Mouse (Mus musculus) adrenal gland, adult (tissue): ENCODE data around the gene Shc1.

Source experiments
- DNase-seq, 2 experiments: peaks; one replicate each; pipeline ENCODE4 v3.0.0; 2022 to 2023; ENCODE audit warnings: low spot score in 1 of 2; ENCODE audit not compliant: inconsistent age in 2 of 2

Gene Shc1

DNA sequence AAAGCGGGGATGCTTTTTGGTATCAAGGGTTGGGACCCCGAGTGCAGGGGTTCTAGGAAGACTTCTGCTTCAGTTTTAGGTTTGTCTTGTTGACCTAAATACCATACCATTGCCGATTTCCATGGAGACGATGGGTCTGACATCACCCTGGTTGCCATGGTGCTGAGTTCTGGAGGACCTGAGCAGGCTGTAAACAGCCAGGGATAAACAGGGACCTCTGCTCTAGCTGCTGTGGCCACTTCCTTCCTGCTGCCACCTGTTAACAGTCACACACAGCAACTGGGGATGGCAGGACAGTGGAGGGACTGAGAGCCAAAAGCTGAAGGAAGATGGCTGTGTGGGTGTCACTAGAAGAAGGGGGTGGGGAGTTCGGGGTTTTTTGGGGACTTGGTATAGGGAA lies 19.0 kb downstream of the Shc1 start:
- peak in 1 of 2 experiments; percentile 73 for DNase-seq

DNA sequence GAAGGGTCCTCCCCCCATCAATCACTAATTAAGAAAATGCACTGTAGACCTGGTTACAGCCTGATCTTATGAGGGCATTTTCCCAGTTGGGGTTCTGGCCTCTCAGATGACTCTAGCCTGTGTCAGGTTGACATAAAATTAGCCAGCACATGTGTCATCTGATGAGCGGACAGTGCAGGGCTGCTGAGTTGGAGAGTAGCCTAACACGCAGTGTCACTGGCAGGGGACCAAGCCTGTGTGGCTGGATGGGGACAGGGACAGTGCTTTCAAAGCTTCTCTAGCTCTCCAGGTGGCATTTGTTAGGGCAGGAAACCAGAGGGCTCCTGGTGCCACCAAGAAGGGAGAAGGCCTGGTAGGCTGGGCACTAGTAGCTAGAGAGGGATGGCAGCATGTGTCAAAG lies 22.4 kb downstream of the Shc1 start:
- DNase-seq, result peak in 1 of 2 experiments; percentile 62

DNA sequence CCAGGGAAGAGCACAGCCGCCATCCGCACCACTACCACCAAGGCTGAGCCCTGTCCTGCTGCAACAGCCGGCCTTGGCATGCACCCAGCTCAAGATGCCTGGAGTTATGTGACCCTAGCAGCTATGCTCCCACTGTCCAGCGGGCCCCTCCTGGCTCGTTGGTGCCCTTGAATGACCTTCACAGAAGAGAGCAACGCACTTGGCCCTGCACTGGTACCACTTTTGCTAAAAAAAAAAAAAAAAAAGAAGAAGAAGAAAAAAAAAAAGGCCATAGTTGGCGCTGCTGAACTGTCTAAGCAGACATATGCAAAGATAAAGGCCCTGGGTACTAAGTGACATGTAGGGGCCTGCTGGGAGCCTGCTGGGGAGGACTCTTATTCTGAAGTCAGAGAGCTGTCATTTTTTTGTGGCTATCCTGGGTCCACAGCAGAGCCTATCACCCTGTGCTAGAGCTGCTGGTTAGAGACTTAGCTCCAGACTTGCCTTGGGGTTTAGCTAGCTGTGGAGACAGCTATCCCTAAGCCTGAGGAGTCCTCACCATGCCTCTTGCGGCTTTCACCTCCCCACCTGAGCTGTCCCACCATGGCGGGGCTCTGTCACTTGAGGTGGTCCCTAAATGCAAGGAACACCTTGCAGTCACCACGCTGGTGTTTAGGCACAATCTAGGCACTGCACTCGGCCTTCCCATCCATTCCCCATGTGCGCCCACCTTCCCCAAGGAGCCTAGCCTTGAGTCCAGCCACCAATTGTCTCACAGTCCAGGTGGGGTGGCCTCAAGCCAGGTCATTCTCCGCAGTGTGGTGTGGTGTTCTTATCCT lies 30.7 kb downstream of the Shc1 start:
- peak; percentile 73 to 89 for DNase-seq

DNA sequence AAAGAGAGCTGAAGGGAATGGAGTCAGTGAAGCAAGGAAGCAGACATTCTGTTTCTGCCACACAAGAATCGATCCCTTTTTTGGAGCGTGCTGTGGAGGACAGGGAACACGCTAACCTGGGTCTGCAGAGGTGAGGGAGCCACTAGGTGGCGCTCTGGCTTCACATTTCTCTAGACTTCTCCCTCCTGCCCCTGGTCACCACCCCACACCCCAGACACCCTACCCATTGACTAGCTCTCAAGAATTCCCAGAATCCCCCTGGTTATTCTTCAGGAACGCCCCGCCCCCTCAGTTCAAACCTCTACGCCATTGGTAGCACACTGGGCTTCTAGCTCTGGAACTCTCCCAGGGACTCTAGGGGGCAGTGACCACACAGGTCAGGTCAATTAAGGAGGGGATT lies 31.3 kb downstream of the Shc1 start:
- peak; percentile 78 to 91 for DNase-seq

DNA sequence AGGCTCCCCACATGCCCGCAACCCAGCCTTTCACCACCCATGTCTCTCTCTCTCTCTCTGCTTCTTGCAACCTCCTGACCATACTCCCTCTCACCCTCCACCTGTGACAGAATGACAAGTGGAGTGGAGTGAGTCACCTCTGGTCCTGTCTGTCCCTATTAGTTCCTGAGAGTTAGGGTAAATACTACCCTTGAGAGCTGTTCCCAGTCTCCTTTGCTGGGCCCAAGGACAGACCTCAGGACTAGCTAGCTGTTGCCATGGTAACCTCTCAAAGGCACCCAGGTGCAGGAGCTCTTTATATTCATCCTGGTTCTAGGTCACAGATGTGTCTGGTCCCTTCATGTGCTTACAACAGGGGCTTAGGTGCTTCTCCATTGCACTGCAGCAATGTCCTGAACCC lies 33.7 kb downstream of the Shc1 start:
- no peak for DNase-seq

DNA sequence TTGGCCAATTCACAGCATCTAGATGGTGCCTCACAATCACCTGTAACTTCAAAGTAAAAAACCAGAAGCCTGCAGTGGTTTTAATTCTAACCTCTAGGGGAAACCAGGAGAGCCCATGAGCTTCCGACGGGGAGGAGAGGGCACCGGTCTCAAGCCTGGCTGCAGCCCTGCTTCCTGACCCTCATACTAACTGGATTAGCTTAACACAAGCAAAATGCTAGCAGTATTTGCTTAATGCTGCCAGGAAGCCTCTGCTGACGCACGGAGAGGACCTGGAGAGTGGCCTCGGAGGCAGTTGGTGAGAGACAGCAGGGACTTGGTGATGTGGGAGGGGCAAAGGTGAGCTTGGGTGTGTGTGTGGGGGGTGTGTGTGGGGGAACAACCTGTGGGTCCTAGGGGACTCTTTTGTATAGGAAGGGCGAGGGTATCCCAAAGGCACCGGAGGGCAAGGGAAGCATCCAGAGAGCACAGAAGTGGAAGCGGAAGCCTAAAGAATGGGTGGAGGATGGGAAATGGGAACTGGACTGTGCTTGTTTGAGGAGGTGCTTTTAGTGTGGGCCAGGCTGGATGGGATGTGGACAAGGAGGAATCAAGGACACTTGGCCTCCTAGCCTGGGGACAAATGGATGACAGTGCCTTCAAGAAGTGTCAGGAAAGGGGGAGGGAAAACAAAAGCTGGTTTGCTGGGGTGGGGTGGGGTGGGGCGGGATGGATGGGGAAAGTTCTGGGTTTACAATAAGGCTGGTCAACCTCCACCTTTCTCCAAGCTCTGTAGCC lies 36.3 kb downstream of the Shc1 start, which contains the start of gene Pmvk:
Gene Pmvk (plus strand): TSS at position 141 of the 777 bp plus-strand sequence.
- DNase-seq, result peak in 1 of 2 experiments; percentile 28

DNA sequence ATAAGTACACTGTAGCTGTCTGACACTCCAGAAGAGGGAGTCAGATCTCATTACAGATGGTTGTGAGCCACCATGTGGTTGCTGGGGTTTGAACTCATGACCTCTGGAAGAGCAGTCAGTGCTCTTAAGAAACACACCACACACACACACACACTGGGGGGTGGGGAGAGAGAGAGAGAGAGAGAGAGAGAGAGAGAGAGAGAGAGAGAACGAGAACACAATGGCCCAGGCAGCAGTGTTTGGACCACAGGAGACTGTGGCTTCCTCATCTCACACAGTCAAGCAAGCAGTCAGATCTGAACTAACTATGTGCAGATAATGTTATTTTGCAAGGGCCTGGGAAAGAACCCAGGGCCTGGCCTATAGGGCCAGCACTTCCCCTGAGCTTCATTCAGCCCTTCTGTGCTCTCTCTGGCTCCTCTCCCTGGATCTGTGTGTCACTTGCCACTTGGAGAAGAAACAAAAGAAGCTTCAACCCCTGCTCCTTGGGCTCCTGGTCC lies 37.6 kb downstream of the Shc1 start:
- DNase-seq, result no peak

DNA sequence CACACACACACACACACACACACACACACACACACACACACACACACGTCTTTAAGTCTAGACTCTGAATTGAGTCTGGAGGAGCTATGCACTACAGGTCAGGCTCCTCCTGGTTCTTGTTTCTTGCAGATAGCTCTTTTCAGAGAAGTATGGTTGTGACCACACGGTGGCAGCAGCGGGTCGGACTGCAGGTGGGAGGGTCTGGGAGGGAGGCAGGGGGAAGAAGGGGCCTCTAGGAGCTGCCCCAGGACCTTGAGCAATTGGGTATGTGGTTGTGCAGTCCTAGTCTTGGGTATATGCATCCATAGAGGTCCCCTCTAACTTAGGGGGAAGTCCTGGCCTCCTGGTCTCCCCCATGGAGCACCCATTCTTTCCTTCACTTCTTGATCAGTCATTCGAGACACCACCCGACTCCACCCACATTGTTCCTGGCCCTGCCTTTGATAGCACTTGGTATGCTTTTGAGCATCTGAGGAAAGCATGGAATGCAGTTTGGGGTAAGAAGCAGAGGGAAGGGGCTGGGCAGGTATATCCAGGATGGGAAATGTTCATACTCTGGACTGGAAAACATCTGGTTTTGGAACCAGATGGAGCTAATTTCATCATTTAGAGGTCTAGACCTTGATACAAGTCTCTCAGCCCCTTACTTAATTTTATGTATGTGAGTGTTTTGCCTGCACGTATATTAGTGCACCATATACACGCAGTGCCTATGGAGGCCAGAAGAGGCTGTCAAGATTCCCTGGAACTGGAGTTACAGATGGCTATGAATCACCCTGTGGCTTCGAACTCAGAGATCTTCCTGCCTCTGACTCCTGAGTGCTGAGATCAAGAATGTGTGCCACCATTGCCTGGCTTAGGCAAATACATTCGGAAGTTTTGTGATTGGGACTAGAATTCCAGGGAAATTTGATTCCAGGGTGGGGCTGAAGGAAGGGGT lies 38.8 kb downstream of the Shc1 start:
- peak; percentile 67 to 87 for DNase-seq

DNA sequence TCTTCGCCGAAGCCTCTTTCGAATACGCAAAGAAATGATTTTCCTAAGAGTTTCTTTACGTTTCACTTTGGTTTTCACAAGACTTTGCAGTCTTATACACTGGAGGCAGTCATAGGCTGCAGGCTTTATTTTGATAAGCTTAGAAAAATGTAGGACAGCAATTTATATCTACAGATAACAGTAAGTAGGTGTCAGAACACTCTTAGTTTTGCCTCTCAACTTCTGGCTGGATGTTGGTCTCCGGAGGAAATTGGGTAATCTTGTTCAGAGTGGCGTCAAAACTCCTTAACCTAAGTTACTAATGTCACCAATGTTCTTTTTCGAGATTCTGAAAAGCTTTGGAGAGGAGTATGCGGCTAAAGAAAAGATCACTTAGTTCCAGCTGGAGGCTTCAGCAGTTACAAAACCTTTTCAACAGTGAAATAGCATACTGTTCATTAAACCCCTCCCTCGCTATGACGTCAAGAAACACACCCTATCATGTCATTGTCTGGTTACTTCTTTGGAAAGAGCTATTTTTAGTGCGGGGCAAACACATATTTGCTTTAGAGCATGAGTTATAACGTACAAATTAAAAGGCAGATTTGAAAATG lies 40.2 kb downstream of the Shc1 start:
- peak in 1 of 2 experiments; percentile 50 for DNase-seq

DNA sequence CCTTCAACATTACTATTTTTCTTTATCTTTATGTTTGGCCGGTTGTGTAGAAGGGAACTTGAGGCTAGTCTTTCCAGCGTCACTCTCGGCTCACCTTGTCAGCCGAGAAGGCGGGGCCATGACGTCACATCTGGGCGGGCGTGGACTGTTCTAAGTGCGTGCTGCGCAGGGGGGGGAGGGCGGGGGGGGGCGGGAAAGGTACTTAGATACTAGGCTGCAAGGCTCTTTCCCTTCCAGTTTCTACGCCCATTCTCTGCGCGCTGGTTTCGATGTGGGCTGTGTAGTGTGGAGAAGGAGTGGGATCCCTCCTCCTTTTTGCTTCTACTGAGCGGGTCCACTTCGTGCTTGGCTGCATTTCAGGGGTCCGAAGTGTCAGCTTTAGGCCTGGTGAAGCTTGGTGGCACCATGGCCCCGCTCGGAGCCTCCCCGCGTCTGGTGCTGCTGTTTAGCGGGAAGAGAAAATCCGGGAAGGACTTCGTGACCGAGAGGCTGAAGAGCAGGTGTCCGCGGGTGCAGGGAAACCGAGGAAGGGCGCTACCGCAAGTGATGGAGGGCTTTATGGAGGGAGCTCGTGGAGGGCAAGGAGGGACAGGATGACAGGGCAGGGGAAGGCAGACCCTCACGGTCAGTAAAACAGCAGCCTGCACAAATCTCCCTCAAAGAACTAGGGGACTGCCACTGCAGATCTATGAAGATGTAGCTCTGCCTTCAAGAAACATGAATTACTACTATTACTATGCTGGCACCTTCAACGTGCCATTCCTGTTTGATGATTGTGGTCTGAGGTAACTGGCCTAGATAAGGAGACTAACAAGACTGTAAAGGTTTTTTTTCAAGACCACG lies 40.9 kb downstream of the Shc1 start:
- DNase-seq, result peak; percentile 92 to 97

DNA sequence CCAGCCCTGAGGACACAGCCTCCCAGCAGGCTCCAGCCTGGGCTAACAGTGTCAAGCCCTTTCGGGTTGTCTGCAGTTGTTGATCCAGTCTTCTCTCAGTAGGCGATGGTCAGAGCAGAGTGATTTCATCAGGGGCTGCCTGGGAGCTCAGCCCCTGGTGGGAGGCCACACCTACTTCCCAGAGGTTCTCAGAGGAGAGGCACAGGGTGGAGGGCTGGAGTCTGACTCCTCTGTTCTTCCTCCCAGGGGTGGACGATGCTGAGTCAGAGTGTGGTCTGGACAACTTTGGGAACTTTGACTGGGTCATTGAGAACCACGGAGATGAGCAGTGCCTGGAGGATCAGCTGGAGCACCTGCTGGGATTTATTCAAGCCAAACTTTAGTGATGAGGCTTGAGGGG lies 50.0 kb downstream of the Shc1 start:
- no peak for DNase-seq

DNA sequence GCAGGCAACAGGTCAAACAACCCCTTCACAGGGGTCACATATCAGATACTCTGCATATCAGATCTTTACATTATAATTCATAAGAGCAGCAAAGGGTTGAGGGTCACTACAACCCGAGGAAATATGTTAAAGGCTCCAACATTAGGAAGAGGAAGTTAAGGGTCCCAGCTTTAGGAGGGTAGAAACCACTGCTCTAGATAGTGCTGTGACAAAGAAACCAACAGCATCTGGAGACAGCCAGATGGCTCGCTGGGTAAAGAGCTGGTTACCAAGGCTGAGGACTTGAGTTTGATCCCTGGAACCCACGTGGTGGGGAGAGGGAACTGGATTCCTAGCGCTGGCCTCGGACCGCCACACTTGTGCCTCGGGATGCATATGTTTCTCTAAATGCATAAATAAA lies 54.0 kb downstream of the Shc1 start:
- DNase-seq, result no peak

DNA sequence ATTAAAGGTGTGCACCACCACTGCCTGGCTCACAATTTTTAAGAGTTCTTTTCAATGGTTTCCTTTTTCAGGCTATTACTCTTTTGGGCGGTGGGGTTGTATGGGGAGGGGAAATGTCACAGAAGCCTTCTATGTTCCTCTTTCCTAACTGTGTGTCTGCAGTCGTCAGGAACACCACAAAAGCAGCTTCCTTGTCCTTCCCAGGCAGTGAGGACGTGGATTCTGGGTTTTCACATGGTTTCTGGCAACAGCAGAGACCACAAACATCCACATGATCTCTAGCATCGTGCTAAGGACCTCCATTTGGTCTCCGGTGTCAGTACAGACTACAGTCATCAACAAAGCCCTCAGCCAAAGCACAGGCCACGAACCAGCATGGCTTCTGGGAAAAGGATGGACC lies 55.6 kb downstream of the Shc1 start:
- DNase-seq, result no peak

DNA sequence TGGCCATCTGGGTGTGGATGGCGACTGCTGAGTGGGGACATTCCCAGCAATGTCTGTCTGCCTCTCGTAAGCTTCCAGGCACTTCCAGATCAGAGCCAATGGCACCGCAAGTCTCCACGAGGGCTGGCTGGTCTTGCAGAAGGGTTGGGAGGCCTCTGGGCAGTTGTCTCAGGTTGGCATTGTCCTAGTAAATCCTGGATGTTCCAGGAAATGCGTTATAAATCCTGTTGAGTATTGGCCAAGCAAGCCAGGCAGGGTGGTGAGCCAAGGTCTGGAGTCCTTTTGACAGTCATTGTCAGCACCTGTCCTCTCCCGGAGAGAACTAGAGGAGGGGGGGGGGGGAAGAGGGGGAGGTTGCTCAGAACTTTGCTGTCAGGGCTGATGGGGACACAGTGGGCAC lies 60.8 kb downstream of the Shc1 start:
- DNase-seq, result no peak
